Mouse (Mus musculus): ENCODE results near the gene Hivep2.

GRCm38 (mm10) chr10:14082275-14082674 is 116.4 kb downstream of the Hivep2 start:
- TF ChIP-seq CTCF (IDR thresholded peaks at IDR 0.05; ENCODE audit: extremely low read depth, insufficient read depth, insufficient read length, insufficient replicate concordance): no peak
- TF ChIP-seq POLR2A (IDR thresholded peaks at IDR 0.05; ENCODE audit: low read depth, low read length): no peak

All from spleen, adult 2 months (tissue).